In genomic region chr16:4667190-4667808, GRCm38 (mm10) we compare ENCODE assay signal across 8 mouse cellular contexts. TPM values are rescaled to one million over a fixed set of nuclear protein-coding genes. Genes with fewer than 3 reads are reported as not detected.
DNase-seq lines count a peak whose midpoint lies in the region; ATAC-seq and TF ChIP-seq lines count a peak whose summit lies in the region.

No protein-coding gene starts in this region.

- peak; percentile 77 for DNase-seq in ES-CJ7 (ENCODE audit: low read depth, low spot score)
- DNase-seq in forebrain, embryonic 14.5 days (ENCODE audit: low spot score): peak; percentile 96
- peak; percentile 86 to 87 for DNase-seq in heart, postnatal 36 days
- peak; percentile 90 for DNase-seq in layer of hippocampus, adult 11-12 months (ENCODE audit: low spot score)
- DNase-seq in liver, postnatal 0 days: peak; percentile 86

- WGBS in forebrain, embryonic 14.5 days: 35% methylated on average over 3 of the region's 3 CpGs
- 30% methylated on average over 3 of the region's 3 CpGs for WGBS in liver, postnatal 0 days (ENCODE audit: insufficient replicate concordance)
- 33% methylated on average over 3 of the region's 3 CpGs for WGBS in neural tube, embryonic 15.5 days

- TF ChIP-seq CTCF in liver, postnatal 0 days (IDR thresholded peaks at IDR 0.05; ENCODE audit: low read depth): peak; percentile 94
- TF ChIP-seq CTCF in testis, adult 2 months (IDR thresholded peaks at IDR 0.05; ENCODE audit: control insufficient read depth, insufficient read depth, insufficient replicate concordance, low read depth, low read length): peak; percentile 78; the same call in 1 of the 2 replicates

- no peak overlapping the region for H3K27ac ChIP-seq in forebrain, embryonic 14.5 days (ENCODE audit: low read depth, low read length)
- no peak overlapping the region for H3K27ac ChIP-seq in liver, postnatal 0 days (ENCODE audit: low read depth)
- no peak overlapping the region for H3K27ac ChIP-seq in neural tube, embryonic 15.5 days (replicated peaks)
- H3K27ac ChIP-seq in testis, adult 2 months (ENCODE audit: control insufficient read depth, insufficient read depth, low read depth, low read length): no peak overlapping the region

- peaks cover 35% of the 10 kb centered on the region for H3K36me3 ChIP-seq in forebrain, embryonic 14.5 days (ENCODE audit: control insufficient read depth, insufficient read depth, low read length)
- peaks cover 63% of the 10 kb centered on the region for H3K36me3 ChIP-seq in liver, postnatal 0 days (replicated peaks; ENCODE audit: insufficient read depth, low read length)
- peaks cover 56% of the 10 kb centered on the region for H3K36me3 ChIP-seq in neural tube, embryonic 15.5 days
- no peaks in the 10 kb centered on the region for H3K36me3 ChIP-seq in testis, adult 2 months (ENCODE audit: control insufficient read depth, insufficient read depth, low read length)

- no peak overlapping the region for H3K4me3 ChIP-seq in forebrain, embryonic 14.5 days (ENCODE audit: low read depth, low read length)
- H3K4me3 ChIP-seq in liver, postnatal 0 days (ENCODE audit: low read depth, low read length): no peak overlapping the region
- no peak overlapping the region for H3K4me3 ChIP-seq in neural tube, embryonic 15.5 days (replicated peaks)
- no peak overlapping the region for H3K4me3 ChIP-seq in testis, adult 2 months (ENCODE audit: control insufficient read depth, low read depth, low read length)

- ATAC-seq in cerebellum, adult (ENCODE audit: insufficient number of reproducible peaks, low FRiP score, low TSS enrichment): peak; percentile 85
- peak; percentile 94 for ATAC-seq in forebrain, embryonic 14.5 days
- peak; percentile 84 for ATAC-seq in liver, postnatal 0 days
- ATAC-seq in neural tube, embryonic 15.5 days (ENCODE audit: low FRiP score): peak; percentile 86

- no peaks in the 10 kb centered on the region for H3K4me1 ChIP-seq in forebrain, embryonic 14.5 days (ENCODE audit: control insufficient read depth, insufficient read depth, low read length)
- no peaks in the 10 kb centered on the region for H3K4me1 ChIP-seq in liver, postnatal 0 days (ENCODE audit: insufficient read depth)
- no peaks in the 10 kb centered on the region for H3K4me1 ChIP-seq in neural tube, embryonic 15.5 days
- no peaks in the 10 kb centered on the region for H3K4me1 ChIP-seq in testis, adult 2 months (ENCODE audit: control insufficient read depth, insufficient read depth, low read length)

- H3K9me3 ChIP-seq in forebrain, embryonic 14.5 days (replicated peaks; ENCODE audit: control insufficient read depth, low read length): no peaks in the 10 kb centered on the region
- H3K9me3 ChIP-seq in liver, postnatal 0 days (ENCODE audit: low read length): no peaks in the 10 kb centered on the region
- H3K9me3 ChIP-seq in neural tube, embryonic 15.5 days (replicated peaks): no peaks in the 10 kb centered on the region

- no peaks in the 10 kb centered on the region for H3K27me3 ChIP-seq in forebrain, embryonic 14.5 days (replicated peaks; ENCODE audit: control insufficient read depth, insufficient read depth, low read length)
- H3K27me3 ChIP-seq in liver, postnatal 0 days (ENCODE audit: insufficient read depth, low read length): no peaks in the 10 kb centered on the region
- H3K27me3 ChIP-seq in neural tube, embryonic 15.5 days (replicated peaks): no peaks in the 10 kb centered on the region
- H3K27me3 ChIP-seq in testis, adult 2 months (ENCODE audit: control insufficient read depth, insufficient read depth, low read length): no peaks in the 10 kb centered on the region

- intact Hi-C loops in heart, postnatal 36 days (cut with DNase I): loop anchor here (1.0 to 5.0 kb wide), 4 partner anchors 37 to 365 kb away; partner anchors contain the start of gene Cdip1

- no peak overlapping the region for H3K4me2 ChIP-seq in forebrain, embryonic 14.5 days (ENCODE audit: low read length)
- H3K4me2 ChIP-seq in liver, postnatal 0 days (ENCODE audit: low read depth, low read length): no peak overlapping the region
- H3K4me2 ChIP-seq in neural tube, embryonic 15.5 days: no peak overlapping the region

- no peak for TF ChIP-seq EP300 in liver, postnatal 0 days (IDR thresholded peaks at IDR 0.05; ENCODE audit: low read depth)

- H3K9ac ChIP-seq in forebrain, embryonic 14.5 days (ENCODE audit: low read length): no peak overlapping the region
- no peak overlapping the region for H3K9ac ChIP-seq in liver, postnatal 0 days (replicated peaks)
- H3K9ac ChIP-seq in neural tube, embryonic 15.5 days (replicated peaks): 0 out of 2 replicates have a peak overlapping the region, but pooled peaks have one; percentile 10

- TF ChIP-seq POLR2A in testis, adult 2 months (IDR thresholded peaks at IDR 0.05; ENCODE audit: control insufficient read depth, low read depth, low read length): no peak

RNA-seq across cellular contexts. Expression of gene Coro7, which starts 12.3 kb away (rescaled TPM):
- 9.2 and 18.3 TPM in 2 replicates for polyA plus RNA-seq in forebrain, embryonic 14.5 days (2014; fragmentation: Nextera tagmentation; extraction: Ambion mirVana)
- total RNA-seq in heart, postnatal 36 days (2021): 10 to 100 TPM; 13.0 to 13.7 TPM
- polyA plus RNA-seq in liver, postnatal 0 days (2015; fragmentation: Nextera tagmentation; extraction: Ambion mirVana): 6.8 and 10.3 TPM in 2 replicates
- polyA plus RNA-seq in neural tube, embryonic 15.5 days (2015; fragmentation: Nextera tagmentation; extraction: Ambion mirVana): 31.4 and 35.5 TPM in 2 replicates
- polyA plus RNA-seq in testis, adult 2 months (2012; rRNA removed): 17.2 and 17.4 TPM in 2 replicates

RNA-seq across cellular contexts. Expression of gene Dnaja3, which starts 27.5 kb away (rescaled TPM):
- polyA plus RNA-seq in forebrain, embryonic 14.5 days (2014; fragmentation: Nextera tagmentation; extraction: Ambion mirVana): 39.7 and 47.4 TPM in 2 replicates
- total RNA-seq in heart, postnatal 36 days (2021): 100 to 1,000 TPM; 143 to 164 TPM
- polyA plus RNA-seq in liver, postnatal 0 days (2015; fragmentation: Nextera tagmentation; extraction: Ambion mirVana): 66.0 and 70.5 TPM in 2 replicates
- polyA plus RNA-seq in neural tube, embryonic 15.5 days (2015; fragmentation: Nextera tagmentation; extraction: Ambion mirVana): 68.6 and 71.0 TPM in 2 replicates
- polyA plus RNA-seq in testis, adult 2 months (2012; rRNA removed): 26.7 and 28.0 TPM in 2 replicates

RNA-seq across cellular contexts. Expression of gene Vasn, which starts 27.6 kb away (rescaled TPM):
- 2.1 and 2.8 TPM in 2 replicates for polyA plus RNA-seq in forebrain, embryonic 14.5 days (2014; fragmentation: Nextera tagmentation; extraction: Ambion mirVana)
- total RNA-seq in heart, postnatal 36 days (2021): 10 to 100 TPM in 1 of 2 experiments, 1 to 10 TPM in 1; 9.2 to 11.0 TPM
- polyA plus RNA-seq in liver, postnatal 0 days (2015; fragmentation: Nextera tagmentation; extraction: Ambion mirVana): 1.6 and 1.9 TPM in 2 replicates
- polyA plus RNA-seq in neural tube, embryonic 15.5 days (2015; fragmentation: Nextera tagmentation; extraction: Ambion mirVana): 7.1 and 8.8 TPM in 2 replicates
- polyA plus RNA-seq in testis, adult 2 months (2012; rRNA removed): 13.5 and 15.9 TPM in 2 replicates

RNA-seq across cellular contexts. Expression of gene Pam16, which starts 42.5 kb away (rescaled TPM):
- 160 and 192 TPM in 2 replicates for polyA plus RNA-seq in forebrain, embryonic 14.5 days (2014; fragmentation: Nextera tagmentation; extraction: Ambion mirVana)
- total RNA-seq in heart, postnatal 36 days (2021): 100 to 1,000 TPM; 134 to 150 TPM
- 59.7 and 66.3 TPM in 2 replicates for polyA plus RNA-seq in liver, postnatal 0 days (2015; fragmentation: Nextera tagmentation; extraction: Ambion mirVana)
- 150 and 179 TPM in 2 replicates for polyA plus RNA-seq in neural tube, embryonic 15.5 days (2015; fragmentation: Nextera tagmentation; extraction: Ambion mirVana)
- 104 and 114 TPM in 2 replicates for polyA plus RNA-seq in testis, adult 2 months (2012; rRNA removed)

RNA-seq across cellular contexts. Expression of gene Nmral1, which starts 51.9 kb away (rescaled TPM):
- 127 and 143 TPM in 2 replicates for polyA plus RNA-seq in forebrain, embryonic 14.5 days (2014; fragmentation: Nextera tagmentation; extraction: Ambion mirVana)
- 1 to 10 TPM; 2.8 to 3.4 TPM for total RNA-seq in heart, postnatal 36 days (2021)
- polyA plus RNA-seq in liver, postnatal 0 days (2015; fragmentation: Nextera tagmentation; extraction: Ambion mirVana): 20.4 and 24.1 TPM in 2 replicates
- polyA plus RNA-seq in neural tube, embryonic 15.5 days (2015; fragmentation: Nextera tagmentation; extraction: Ambion mirVana): 50.8 and 51.4 TPM in 2 replicates
- polyA plus RNA-seq in testis, adult 2 months (2012; rRNA removed): 1.8 and 2.2 TPM in 2 replicates
